Mouse (Mus musculus) left cerebral cortex, postnatal 14 days (tissue): ENCODE data around the gene Ugt1a5. TPM values are rescaled to one million over a fixed set of nuclear protein-coding genes. Genes with fewer than 3 reads are reported as not detected.
"Not testable (repeated sequence)": the region's sequence is repeated elsewhere in the genome, so short reads cannot be mapped to it uniquely, and the experiment has no call there.

Experiments used
- DNase-seq, 2 experiments: peaks; one replicate each; pipeline ENCODE4 v3.0.0; 2021 to 2022; ENCODE audit warnings: low spot score in 2 of 2, mixed read lengths in 1 of 2
- intact Hi-C: fragments of 180-260 bp; cut with DNase I; formaldehyde crosslinking; loops from one replicate; pipeline ENCODE4 v1.15.1; 2025
- total RNA-seq, 2 experiments: library from RNA; stranded (reverse); gene quantifications; 2 replicates each; pipeline ENCODE4 v1.2.3; 2021

Gene Ugt1a5
- total RNA-seq, 2 experiments from 2014 or later = 0.15 TPM; not detected in 1

- intact Hi-C loops = no loop called here
- DNase-seq = no peak
These were observed 52.8 kb downstream of the Ugt1a5 start for GRCm38 (mm10) chr1:88218591-88218990.

- intact Hi-C loops = no loop called here
- no peak for DNase-seq
These were observed 53.2 kb downstream of the Ugt1a5 start for GRCm38 (mm10) chr1:88219054-88219453.

- no peak for DNase-seq
- intact Hi-C loops = no loop called here
These were observed 54.5 kb downstream of the Ugt1a5 start for GRCm38 (mm10) chr1:88220336-88220735.

- intact Hi-C loops = no loop called here
- no peak for DNase-seq
These were observed 56.4 kb downstream of the Ugt1a5 start for GRCm38 (mm10) chr1:88222216-88222615.

- not testable (repeated sequence) for DNase-seq
These were observed 57.3 kb downstream of the Ugt1a5 start for GRCm38 (mm10) chr1:88223011-88223515.

GRCm38 (mm10) chr1:88223591-88223990, 57.8 kb downstream of the Ugt1a5 start:
- intact Hi-C loops = no loop called here
- no peak for DNase-seq

More at GRCm38 (mm10) chr1:88223011-88223515, 57.3 kb downstream of the Ugt1a5 start:
- intact Hi-C loops = not testable (repeated sequence)

- DNase-seq = no peak
- intact Hi-C loops = no loop called here
These were observed 58.4 kb downstream of the Ugt1a5 start for GRCm38 (mm10) chr1:88224029-88224776.

GRCm38 (mm10) chr1:88225301-88225700, 59.5 kb downstream of the Ugt1a5 start:
- DNase-seq, intact Hi-C loops: not testable (repeated sequence)

- intact Hi-C loops = no loop called here
These were observed 59.9 kb downstream of the Ugt1a5 start for GRCm38 (mm10) chr1:88225741-88226140.

GRCm38 (mm10) chr1:88226670-88227379, 61.0 kb downstream of the Ugt1a5 start, which contains the start of gene Mroh2a:
Gene Mroh2a, plus strand, starts transcription at chr1:88226986.
- no peak for DNase-seq
- intact Hi-C loops = no loop called here

More at GRCm38 (mm10) chr1:88225741-88226140, 59.9 kb downstream of the Ugt1a5 start:
- no peak for DNase-seq

- intact Hi-C loops = no loop called here
- no peak for DNase-seq
These were observed 61.7 kb downstream of the Ugt1a5 start for GRCm38 (mm10) chr1:88227482-88227881.

- intact Hi-C loops = no loop called here
- no peak for DNase-seq
These were observed 62.3 kb downstream of the Ugt1a5 start for GRCm38 (mm10) chr1:88228121-88228520.

- no peak for DNase-seq
- intact Hi-C loops = no loop called here
These were observed 63.8 kb downstream of the Ugt1a5 start for GRCm38 (mm10) chr1:88229566-88229965.

GRCm38 (mm10) chr1:88229986-88230385, 64.2 kb downstream of the Ugt1a5 start:
- DNase-seq = no peak
- intact Hi-C loops = no loop called here

GRCm38 (mm10) chr1:88230421-88230820, 64.6 kb downstream of the Ugt1a5 start:
- DNase-seq = no peak
- intact Hi-C loops = no loop called here

- DNase-seq = no peak
- intact Hi-C loops = no loop called here
These were observed 65.4 kb downstream of the Ugt1a5 start for GRCm38 (mm10) chr1:88230981-88231802.

GRCm38 (mm10) chr1:88231803-88232499, 66.1 kb downstream of the Ugt1a5 start:
- DNase-seq = no peak
- intact Hi-C loops = no loop called here

- no peak for DNase-seq
- intact Hi-C loops = no loop called here
These were observed 67.0 kb downstream of the Ugt1a5 start for GRCm38 (mm10) chr1:88232664-88233380.
